Mouse (Mus musculus): ENCODE measurements at regions not wholly inside any gene's neighbourhood (a gene's known extent, or its start where the extent isn't known, plus 50 kb on each side); places are given as distances from the start of the nearest gene placed in this dataset.

DNA sequence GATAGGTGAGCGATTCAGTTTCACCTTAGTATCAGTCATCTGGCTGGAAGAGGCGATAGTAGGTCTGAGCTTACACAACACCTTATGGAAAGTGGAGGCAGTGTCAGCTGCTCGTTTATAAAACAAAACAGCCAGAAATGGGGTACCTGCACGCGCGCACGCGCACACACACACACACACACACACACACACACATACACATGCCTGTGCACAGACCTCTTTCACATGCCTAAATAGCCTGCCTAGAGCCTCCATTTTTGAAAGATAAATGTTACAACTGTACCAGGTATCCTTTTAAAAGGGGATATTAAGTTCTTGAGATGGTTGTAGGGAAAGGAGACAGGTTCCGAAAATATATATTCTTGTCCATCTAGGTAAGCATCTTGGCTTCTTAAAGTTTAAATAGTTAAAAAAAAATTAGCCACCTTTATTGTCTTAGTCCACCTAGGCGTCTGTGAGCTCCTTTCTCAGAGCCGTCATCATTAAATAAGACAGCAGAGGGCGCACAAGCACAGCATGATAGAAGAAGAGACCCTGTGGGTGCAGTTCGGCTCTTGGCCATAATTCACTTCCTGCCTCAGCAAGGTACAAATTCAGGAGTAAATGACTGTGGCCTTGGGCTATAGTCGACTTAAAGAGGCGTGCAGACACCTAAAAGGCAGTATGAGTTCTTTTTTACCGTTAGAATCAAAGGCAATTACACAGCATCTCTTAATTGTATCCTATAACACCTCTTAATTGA is 121.4 kb upstream of the Ralgapa2 start:
- no peak overlapping the region for H3K9ac ChIP-seq (ENCODE audit: low read depth, low read length, severe bottlenecking)
- no peak overlapping the region for H3K4me3 ChIP-seq (replicated peaks; ENCODE audit: low read length)
- TF ChIP-seq POLR2A (IDR thresholded peaks at IDR 0.05; ENCODE audit: borderline replicate concordance, extremely low read depth, insufficient read depth, insufficient read length): no peak
- WGBS: 47% methylated on average over 16 of the region's 16 CpGs
- H3K4me2 ChIP-seq (replicated peaks; ENCODE audit: low read depth, low read length, severe bottlenecking): no peak overlapping the region
- no peaks in the 10 kb centered on the region for H3K4me1 ChIP-seq (ENCODE audit: control insufficient read depth, insufficient read depth, low read length)
- H3K9me3 ChIP-seq (ENCODE audit: control insufficient read depth, low read length): no peaks in the 10 kb centered on the region
- H3K27me3 ChIP-seq (ENCODE audit: control insufficient read depth, insufficient read depth, low read length): no peaks in the 10 kb centered on the region
- ATAC-seq (ENCODE audit: low FRiP score, low read depth): peak; percentile 62; the same call in 1 of the 2 replicates
- no peak overlapping the region for H3K27ac ChIP-seq (replicated peaks; ENCODE audit: low read depth, low read length)
- no peaks in the 10 kb centered on the region for H3K36me3 ChIP-seq (ENCODE audit: control insufficient read depth, insufficient read depth, low read length)
- DNase-seq (ENCODE audit: low spot score): peak; percentile 87

DNA sequence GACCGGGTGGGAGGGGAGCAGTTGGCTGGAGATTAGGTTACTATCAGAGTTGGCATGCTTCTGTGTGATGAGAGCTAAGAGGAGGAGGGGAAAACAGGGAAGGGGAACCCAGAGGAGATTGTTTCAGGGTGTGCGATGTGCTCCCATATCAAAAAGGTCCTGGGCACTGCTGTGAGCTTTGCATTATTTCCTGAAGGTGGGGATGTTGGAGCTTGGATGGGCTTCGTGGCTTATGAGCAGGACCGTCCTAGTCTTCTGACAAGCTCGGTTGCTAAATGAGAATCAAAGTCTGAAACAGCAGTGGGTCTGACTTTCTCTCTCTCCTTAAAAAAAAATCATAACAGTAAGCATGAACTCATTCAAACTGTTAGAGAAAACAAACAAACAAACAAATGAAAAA is 125.4 kb upstream of the Ralgapa2 start:
- Histone ChIP-seq H3K27ac (replicated peaks; ENCODE audit: low read depth, low read length) (no peak overlapping the region), H3K4me1 (ENCODE audit: control insufficient read depth, insufficient read depth, low read length) (no peaks in the 10 kb centered on the region), H3K27me3 (ENCODE audit: control insufficient read depth, insufficient read depth, low read length) (no peaks in the 10 kb centered on the region), H3K36me3 (ENCODE audit: control insufficient read depth, insufficient read depth, low read length) (no peaks in the 10 kb centered on the region), H3K9me3 (ENCODE audit: control insufficient read depth, low read length) (no peaks in the 10 kb centered on the region), H3K4me3 (replicated peaks; ENCODE audit: low read length) (no peak overlapping the region), H3K4me2 (replicated peaks; ENCODE audit: low read depth, low read length, severe bottlenecking) (no peak overlapping the region), H3K9ac (ENCODE audit: low read depth, low read length, severe bottlenecking) (no peak overlapping the region)
- no peak for TF ChIP-seq POLR2A (IDR thresholded peaks at IDR 0.05; ENCODE audit: borderline replicate concordance, extremely low read depth, insufficient read depth, insufficient read length)
- no peak for ATAC-seq (ENCODE audit: low FRiP score, low read depth)
- WGBS: 59% methylated on average over 5 of the region's 5 CpGs
- no peak for DNase-seq (ENCODE audit: low spot score)

DNA sequence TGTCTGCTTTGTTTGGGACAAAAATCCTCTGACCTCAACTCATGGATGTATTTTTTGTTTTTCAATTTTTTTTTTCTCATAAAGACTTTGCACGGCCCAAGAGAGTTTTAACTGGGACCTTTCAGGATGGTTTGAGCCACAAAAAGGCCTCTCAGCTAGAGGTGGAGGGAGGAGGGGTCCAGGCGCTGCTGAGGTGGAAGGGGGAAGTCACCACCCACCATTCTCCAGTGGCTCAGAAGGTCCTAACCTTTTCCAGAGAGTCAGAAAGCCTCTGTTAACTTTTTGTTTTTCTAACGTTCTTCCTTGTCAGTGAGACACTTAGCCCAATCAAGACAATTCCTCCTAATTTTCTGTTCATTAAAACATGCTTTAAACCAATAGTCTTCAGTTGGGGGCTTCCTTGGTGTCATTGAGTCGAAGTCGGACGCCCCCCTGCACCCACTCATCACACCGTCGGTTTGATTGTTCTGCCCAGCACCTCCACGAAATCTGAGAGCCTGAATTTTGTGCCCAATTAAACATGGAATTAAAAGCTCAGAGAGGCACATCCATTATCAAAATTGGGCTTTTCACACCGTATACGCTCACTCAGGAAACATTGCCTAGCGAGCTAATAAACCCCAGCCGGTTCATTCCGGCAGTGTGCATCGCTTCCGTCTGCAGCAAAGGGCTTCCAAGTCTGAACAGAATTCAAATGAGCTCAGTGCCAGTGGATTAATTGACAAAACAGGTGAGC is 134.3 kb upstream of the Ralgapa2 start:
- 25% methylated on average over 16 of the region's 16 CpGs for WGBS
- TF ChIP-seq POLR2A (IDR thresholded peaks at IDR 0.05; ENCODE audit: borderline replicate concordance, extremely low read depth, insufficient read depth, insufficient read length): no peak
- Histone ChIP-seq H3K27ac (replicated peaks; ENCODE audit: low read depth, low read length) (no peak overlapping the region), H3K9ac (ENCODE audit: low read depth, low read length, severe bottlenecking) (no peak overlapping the region), H3K27me3 (ENCODE audit: control insufficient read depth, insufficient read depth, low read length) (no peaks in the 10 kb centered on the region), H3K4me2 (replicated peaks; ENCODE audit: low read depth, low read length, severe bottlenecking) (0 out of 2 replicates have a peak overlapping the region, but pooled peaks have one; percentile 11), H3K36me3 (ENCODE audit: control insufficient read depth, insufficient read depth, low read length) (no peaks in the 10 kb centered on the region), H3K4me3 (replicated peaks; ENCODE audit: low read length) (no peak overlapping the region), H3K9me3 (ENCODE audit: control insufficient read depth, low read length) (no peaks in the 10 kb centered on the region), H3K4me1 (ENCODE audit: control insufficient read depth, insufficient read depth, low read length) (0 out of 2 replicates have a peak, but pooled peaks cover 5% of the 10 kb centered on the region)
- DNase-seq (ENCODE audit: low spot score) (no peak), ATAC-seq (ENCODE audit: low FRiP score, low read depth) (no peak)

- no peaks in the 10 kb centered on the region for H3K27me3 ChIP-seq (ENCODE audit: control insufficient read depth, insufficient read depth, low read length)
- no peak overlapping the region for H3K4me2 ChIP-seq (replicated peaks; ENCODE audit: low read depth, low read length, severe bottlenecking)
- no peaks in the 10 kb centered on the region for H3K36me3 ChIP-seq (ENCODE audit: control insufficient read depth, insufficient read depth, low read length)
- DNase-seq (ENCODE audit: low spot score) (no peak), ATAC-seq (ENCODE audit: low FRiP score, low read depth) (no peak)
- TF ChIP-seq POLR2A (IDR thresholded peaks at IDR 0.05; ENCODE audit: borderline replicate concordance, extremely low read depth, insufficient read depth, insufficient read length): no peak
- WGBS: 82% methylated on average over 2 of the region's 2 CpGs
- H3K4me3 ChIP-seq (replicated peaks; ENCODE audit: low read length): no peak overlapping the region
- 0 out of 2 replicates have a peak, but pooled peaks cover 5% of the 10 kb centered on the region for H3K4me1 ChIP-seq (ENCODE audit: control insufficient read depth, insufficient read depth, low read length)
- H3K27ac ChIP-seq (replicated peaks; ENCODE audit: low read depth, low read length): no peak overlapping the region
- H3K9me3 ChIP-seq (ENCODE audit: control insufficient read depth, low read length): no peaks in the 10 kb centered on the region
- H3K9ac ChIP-seq (ENCODE audit: low read depth, low read length, severe bottlenecking): no peak overlapping the region
These were observed 134.8 kb upstream of the Ralgapa2 start for GRCm38 (mm10) chr2:146646973-146647282.

- Histone ChIP-seq H3K9ac (ENCODE audit: low read depth, low read length, severe bottlenecking) (no peak overlapping the region), H3K27me3 (ENCODE audit: control insufficient read depth, insufficient read depth, low read length) (no peaks in the 10 kb centered on the region), H3K9me3 (ENCODE audit: control insufficient read depth, low read length) (no peaks in the 10 kb centered on the region), H3K4me3 (replicated peaks; ENCODE audit: low read length) (no peak overlapping the region), H3K4me1 (ENCODE audit: control insufficient read depth, insufficient read depth, low read length) (no peaks in the 10 kb centered on the region), H3K36me3 (ENCODE audit: control insufficient read depth, insufficient read depth, low read length) (no peaks in the 10 kb centered on the region), H3K4me2 (replicated peaks; ENCODE audit: low read depth, low read length, severe bottlenecking) (no peak overlapping the region), H3K27ac (replicated peaks; ENCODE audit: low read depth, low read length) (no peak overlapping the region)
- ATAC-seq (ENCODE audit: low FRiP score, low read depth) (no peak), DNase-seq (ENCODE audit: low spot score) (no peak)
- 61% methylated on average over 3 of the region's 3 CpGs for WGBS
- no peak for TF ChIP-seq POLR2A (IDR thresholded peaks at IDR 0.05; ENCODE audit: borderline replicate concordance, extremely low read depth, insufficient read depth, insufficient read length)
These were observed 149.2 kb upstream of the Ralgapa2 start for GRCm38 (mm10) chr2:146661346-146661745.
